Mouse (Mus musculus) adrenal gland, postnatal 4 days (tissue): Measurements from ENCODE around the gene Rflna. TPM values are rescaled to one million over a fixed set of nuclear protein-coding genes. Genes with fewer than 3 reads are reported as not detected.

ENCODE experiments used
- DNase-seq, 2 experiments: peaks; one replicate each; pipeline ENCODE4 v3.0.0; 2021 to 2022; ENCODE audit warnings: low spot score in 2 of 2, mixed read lengths in 2 of 2
- total RNA-seq, 2 experiments: library from RNA; stranded (reverse); gene quantifications; 2 replicates each; pipeline ENCODE4 v1.2.3; 2021

Rflna gene
- total RNA-seq, 2 experiments from 2014 or later, result 5.0 to 5.2 TPM

- DNase-seq, result no peak
Observed at GRCm38 (mm10) chr5:125052237-125052602, 49.2 kb downstream of the Rflna start.

- peak; percentile 28 to 52 for DNase-seq
Observed at GRCm38 (mm10) chr5:125052603-125053488, 49.8 kb downstream of the Rflna start.

- DNase-seq, result no peak
Observed at GRCm38 (mm10) chr5:125053661-125054060, 50.6 kb downstream of the Rflna start.

GRCm38 (mm10) chr5:125055901-125056300 lies 52.9 kb downstream of the Rflna start:
- DNase-seq, result no peak

- DNase-seq, result peak in 1 of 2 experiments; percentile 59
Observed at GRCm38 (mm10) chr5:125056331-125056695, 53.3 kb downstream of the Rflna start.

GRCm38 (mm10) chr5:125056696-125057554 lies 53.9 kb downstream of the Rflna start:
- peak in 1 of 2 experiments; percentile 29 for DNase-seq

GRCm38 (mm10) chr5:125057555-125058266 lies 54.7 kb downstream of the Rflna start:
- DNase-seq, result no peak

GRCm38 (mm10) chr5:125058267-125058668 lies 55.2 kb downstream of the Rflna start:
- peak; percentile 56 to 67 for DNase-seq

Other genes with a start within 250 kb of the Rflna start
- 1 to 10 TPM; 5.6 to 7.6 TPM for gene Ccdc92, start 140.8 kb upstream of the Rflna start, total RNA-seq
- 10 to 100 TPM; 52.5 to 64.6 TPM for gene Zfp664, start 140.5 kb upstream of the Rflna start, total RNA-seq
- gene Ncor2, start 176.0 kb downstream of the Rflna start, total RNA-seq, result 100 to 1,000 TPM; 240 to 243 TPM